Mouse (Mus musculus) testis, adult 2 months (tissue): ENCODE data around the gene Fam192a.

ENCODE experiments used
- CTCF ChIP-seq: fragments of 200-500 bp; IDR thresholded peaks from 2 replicates; pipeline ENCODE4 v1.5.1; 2012; ENCODE audit warnings: low read depth, mild to moderate bottlenecking, inconsistent platforms, low read length, moderate library complexity; ENCODE audit not compliant: control insufficient read depth, insufficient read depth, insufficient replicate concordance
- POLR2A ChIP-seq: fragments of 200-500 bp; IDR thresholded peaks from 2 replicates; pipeline ENCODE4 v1.6.1; 2012; ENCODE audit warnings: low read depth, mild to moderate bottlenecking, inconsistent platforms, low read length, moderate library complexity; ENCODE audit not compliant: control insufficient read depth

DNA sequence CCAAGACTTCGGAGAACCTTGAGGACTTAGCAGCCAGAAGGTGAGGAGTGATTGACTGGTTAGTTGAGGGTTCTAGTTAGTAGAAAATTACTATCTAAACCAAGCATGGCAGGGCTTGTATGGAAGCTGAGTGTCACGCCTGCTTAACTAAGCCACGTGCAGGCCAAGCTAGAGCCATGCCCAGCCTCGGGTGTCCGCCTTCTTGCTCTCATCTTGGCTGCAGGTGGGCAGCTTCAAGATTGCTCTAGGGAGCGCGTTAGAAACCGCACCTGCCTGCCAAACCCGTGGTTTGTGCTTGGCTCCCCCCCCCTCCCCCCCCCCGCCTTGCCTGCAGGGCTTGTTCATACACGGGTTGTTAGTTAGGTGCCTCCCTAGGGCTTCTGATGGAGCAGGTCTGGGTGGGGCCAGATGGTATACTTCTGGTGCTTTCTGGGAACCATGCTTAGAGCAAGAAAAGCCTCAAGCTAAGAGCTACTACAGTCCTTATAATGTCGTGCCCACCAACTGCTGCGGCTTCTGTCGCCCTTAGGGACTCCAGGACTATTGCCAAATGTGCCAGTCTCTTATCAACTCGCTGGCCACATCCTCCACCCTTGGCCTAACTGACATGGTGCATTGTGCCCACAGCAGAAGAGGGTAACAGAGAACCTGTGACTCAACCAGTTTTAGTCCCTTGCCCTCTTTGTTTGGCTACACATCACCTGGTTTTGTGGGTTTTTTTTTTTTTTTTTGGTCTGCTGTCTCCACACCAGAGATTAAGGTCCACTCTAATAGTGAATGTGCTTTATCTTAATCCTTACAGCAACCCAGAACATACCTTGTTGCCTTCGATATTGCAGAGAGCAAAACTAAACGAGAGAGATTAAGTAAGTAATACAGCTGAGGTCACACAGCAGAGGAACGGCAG is 60.7 kb downstream of the Fam192a start:
- TF ChIP-seq CTCF = no peak
- no peak for TF ChIP-seq POLR2A
